Mouse (Mus musculus) brown adipose tissue, adult 24 weeks (tissue): ENCODE measurements around the gene Xylb. TPM values are rescaled to one million over a fixed set of nuclear protein-coding genes. Genes with fewer than 3 reads are reported as not detected.
A peak's percentile ranks its signal among the peaks of the same experiment; 100 is the strongest.

Experiments used
- H3K27ac ChIP-seq: fragments of 200-500 bp; replicated peaks from 2 replicates; pipeline ENCODE4 v1.5.1; 2012; ENCODE audit warnings: low read depth, mild to moderate bottlenecking, low read length
- H3K4me1 ChIP-seq: fragments of 200-500 bp; 2 replicates; pipeline ENCODE4 v1.6.1; 2012; ENCODE audit warnings: low read length, mixed read lengths; ENCODE audit not compliant: control insufficient read depth, insufficient read depth, insufficient read length
- H3K4me3 ChIP-seq: fragments of 200-500 bp; 2 replicates; pipeline ENCODE4 v1.5.1; 2012; ENCODE audit warnings: low read depth, mild to moderate bottlenecking, low read length, moderate library complexity; ENCODE audit not compliant: insufficient read depth
- polyA plus RNA-seq: library from polyadenylated mRNA; stranded (reverse); fragments of >200 nt; gene quantifications from 2 replicates; pipeline ENCODE4 v1.2.4, GENCODE M21; 2012; ENCODE audit not compliant: missing spikeins, insufficient read depth, insufficient read length

Gene Xylb
- polyA plus RNA-seq, 1 experiment = 1.7 TPM

DNA sequence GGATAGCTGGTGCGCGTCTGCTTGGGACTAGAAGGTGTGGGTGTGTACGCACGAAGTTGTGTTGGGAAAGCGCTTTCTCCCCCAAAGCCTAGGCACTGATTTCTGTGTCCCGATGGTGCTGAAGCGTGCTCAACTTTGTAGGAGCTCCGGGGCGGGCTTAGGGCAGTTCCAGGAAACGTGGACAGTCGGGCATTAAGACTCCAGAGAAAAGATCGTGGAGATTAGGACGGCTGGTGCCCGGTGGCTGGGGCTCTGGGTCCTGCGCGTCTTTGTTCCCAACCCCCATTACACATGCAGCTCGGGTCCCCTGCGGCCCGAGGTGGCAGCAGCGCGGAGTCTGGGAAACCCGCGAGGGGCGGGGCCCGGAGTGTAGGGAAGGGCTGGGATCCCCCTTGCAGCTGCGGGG, 46.1 kb downstream of the Xylb start:
- no peak overlapping the region for H3K27ac ChIP-seq
- H3K4me3 ChIP-seq = peak overlapping the region; percentile 98
- H3K4me1 ChIP-seq = peaks cover 2% of the 10 kb centered on the region; the same call in 1 of the 2 replicates

DNA sequence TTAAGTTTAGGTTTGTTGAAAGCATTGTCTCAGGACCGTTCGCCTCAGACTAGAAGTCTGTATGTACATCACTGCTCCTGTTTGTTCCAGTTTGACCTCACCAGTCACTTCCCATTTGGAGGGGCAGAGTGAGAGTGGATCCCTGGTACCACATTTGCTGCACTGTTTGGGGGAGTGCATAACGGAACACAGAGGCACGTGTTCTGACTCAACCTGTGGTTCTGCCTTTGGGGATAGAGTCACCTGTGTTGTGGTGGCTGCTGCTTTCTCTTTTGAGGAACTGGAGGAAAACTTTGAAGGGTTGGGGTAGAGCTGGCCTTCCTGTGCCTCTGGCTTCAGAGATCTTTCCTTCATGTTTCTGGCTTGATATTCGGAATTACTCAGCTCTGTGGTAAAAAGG, 46.9 kb downstream of the Xylb start:
- H3K27ac ChIP-seq = no peak overlapping the region
- no peak overlapping the region for H3K4me3 ChIP-seq
- H3K4me1 ChIP-seq = peaks cover 9% of the 10 kb centered on the region

- Histone ChIP-seq H3K4me1 (peaks cover 14% of the 10 kb centered on the region), H3K27ac (no peak overlapping the region), H3K4me3 (no peak overlapping the region; the same call in 1 of the 2 replicates)
Observed at GRCm38 (mm10) chr9:119407884-119408283, 50.7 kb downstream of the Xylb start.

DNA sequence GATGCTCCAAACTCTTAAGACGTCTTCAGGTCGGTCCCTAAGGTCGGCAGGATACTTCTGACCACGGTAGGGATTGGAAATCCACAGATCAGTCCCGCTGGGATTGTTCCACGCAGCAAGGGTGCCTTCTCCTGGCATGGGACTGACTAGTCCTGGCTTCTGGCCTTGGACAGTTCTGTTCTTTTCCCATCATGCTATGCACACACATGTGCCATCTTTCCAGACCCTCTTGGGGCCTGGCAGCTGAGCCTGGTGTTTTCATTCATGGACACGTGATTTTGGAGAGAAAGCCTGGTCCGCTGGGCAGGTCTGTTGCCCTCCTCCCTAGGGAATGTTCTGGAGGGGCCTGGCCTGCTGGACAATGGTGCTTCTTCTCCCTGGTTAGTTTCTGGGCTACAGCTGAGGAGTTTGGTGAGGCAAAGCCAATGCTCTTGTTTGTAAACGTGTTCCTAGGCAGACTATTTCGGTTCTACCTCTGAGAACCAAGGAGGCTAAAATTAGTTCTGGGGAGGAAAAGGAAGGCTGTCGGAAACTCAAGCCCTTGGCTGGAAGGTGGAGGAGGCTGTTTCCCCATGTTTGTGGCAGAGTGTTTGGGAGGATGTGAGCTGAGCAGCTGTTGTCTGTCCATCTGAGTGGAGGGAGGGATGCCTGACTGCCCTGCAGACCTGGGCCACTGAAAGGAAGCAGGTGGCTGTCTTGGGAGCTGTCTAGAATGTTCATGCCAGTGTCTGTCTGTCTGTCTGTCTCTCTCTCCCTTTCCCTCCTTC, 51.9 kb downstream of the Xylb start:
- peaks cover 14% of the 10 kb centered on the region for H3K4me1 ChIP-seq
- H3K27ac ChIP-seq = no peak overlapping the region
- no peak overlapping the region for H3K4me3 ChIP-seq

- no peak overlapping the region for H3K27ac ChIP-seq
- peaks cover 14% of the 10 kb centered on the region for H3K4me1 ChIP-seq
- no peak overlapping the region for H3K4me3 ChIP-seq
Observed at GRCm38 (mm10) chr9:119409864-119410263, 52.7 kb downstream of the Xylb start.

- Histone ChIP-seq H3K4me1 (peaks cover 8% of the 10 kb centered on the region), H3K4me3 (no peak overlapping the region), H3K27ac (no peak overlapping the region)
Observed at GRCm38 (mm10) chr9:119418025-119418424, 60.8 kb downstream of the Xylb start.

DNA sequence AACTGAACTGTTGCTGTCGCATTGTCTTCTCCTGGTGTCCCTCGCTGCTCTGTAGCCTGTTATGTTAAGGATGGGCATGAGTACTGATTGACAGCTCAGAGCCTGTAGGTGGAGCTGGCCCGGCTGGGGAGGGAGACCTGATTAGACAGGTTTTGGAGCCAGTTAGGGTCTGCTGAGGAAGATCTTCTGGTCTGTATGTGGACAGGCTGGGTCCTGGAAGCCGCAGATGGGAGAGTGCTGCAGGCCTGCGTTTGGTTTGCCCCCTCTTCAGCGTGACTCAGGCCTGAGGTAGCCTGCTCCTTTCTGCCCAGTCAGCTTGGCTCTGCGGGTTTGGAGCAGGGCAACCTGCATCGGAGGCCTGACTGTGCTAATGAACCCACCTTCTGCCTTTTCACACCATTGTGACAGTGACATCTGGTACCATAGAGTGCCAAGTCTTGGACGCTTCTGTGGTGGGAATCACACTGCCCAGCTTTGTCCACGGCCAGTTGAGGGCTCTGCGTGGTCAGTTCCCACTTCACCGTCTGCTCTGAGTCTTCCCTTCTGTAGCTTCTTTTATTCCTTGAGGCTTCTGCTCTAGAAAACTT, 62.8 kb downstream of the Xylb start:
- Histone ChIP-seq H3K4me1 (peaks cover 16% of the 10 kb centered on the region), H3K27ac (no peak overlapping the region), H3K4me3 (no peak overlapping the region)

DNA sequence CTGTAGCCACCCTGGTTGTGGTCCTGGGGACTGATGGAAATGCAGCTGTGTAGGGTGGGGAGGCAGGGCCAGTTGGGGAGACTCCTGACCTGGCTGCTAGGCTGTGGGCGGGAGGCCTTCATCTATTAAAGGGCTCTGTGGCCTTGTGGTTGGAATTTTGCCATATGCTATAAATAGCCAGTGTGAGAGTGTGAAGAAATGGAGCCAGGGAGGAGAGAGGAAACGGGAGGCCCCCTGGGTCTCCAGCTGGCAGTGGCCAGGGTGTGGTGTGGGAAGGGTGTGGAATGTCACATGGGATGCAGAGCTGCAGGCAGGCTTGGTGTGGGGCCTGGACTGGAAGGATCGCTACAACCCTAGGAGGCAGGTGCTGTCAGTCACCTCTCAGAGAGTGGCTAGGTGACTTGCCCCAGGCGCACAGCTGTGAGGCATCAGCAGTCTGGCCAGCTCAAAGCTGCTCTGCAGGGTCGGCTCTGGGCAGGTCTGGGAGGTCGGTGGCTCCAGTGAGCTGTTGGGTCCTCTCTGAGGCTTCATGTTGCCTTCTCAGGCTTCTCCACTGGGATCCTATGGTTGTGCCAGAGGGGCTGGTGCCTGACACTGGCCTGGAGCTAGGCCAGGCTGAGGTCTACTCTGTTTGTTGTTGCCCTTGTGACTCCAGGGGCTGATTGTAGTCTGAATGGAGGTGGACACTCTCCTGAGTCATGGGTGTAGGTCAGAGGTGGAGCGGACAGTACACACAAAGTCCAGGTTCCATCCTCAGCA, 68.2 kb downstream of the Xylb start:
- Histone ChIP-seq H3K4me1 (peaks cover 25% of the 10 kb centered on the region), H3K27ac (no peak overlapping the region), H3K4me3 (no peak overlapping the region)

DNA sequence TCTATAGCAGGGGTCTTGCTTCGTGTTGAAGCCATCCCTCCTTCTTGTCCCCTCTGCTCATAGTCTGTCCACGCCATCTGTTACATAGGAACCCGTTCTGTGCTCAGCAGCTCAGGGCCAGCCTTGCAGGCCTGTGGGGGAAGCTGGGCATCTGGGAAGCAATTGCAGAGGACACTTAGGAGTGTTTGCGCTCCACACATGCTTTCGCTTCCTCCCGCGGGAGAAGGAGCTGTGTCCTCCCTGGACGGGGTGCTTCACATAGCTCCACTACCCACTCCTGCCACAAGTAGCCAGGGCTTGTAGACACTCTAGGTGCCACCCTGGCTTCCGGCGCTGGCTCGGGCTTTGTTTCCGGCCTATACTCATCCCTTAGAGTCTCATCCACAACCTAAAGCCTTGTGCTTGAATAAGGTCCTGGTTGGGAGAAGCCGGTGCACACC, 68.8 kb downstream of the Xylb start:
- peaks cover 25% of the 10 kb centered on the region for H3K4me1 ChIP-seq
- no peak overlapping the region for H3K4me3 ChIP-seq
- H3K27ac ChIP-seq = no peak overlapping the region

DNA sequence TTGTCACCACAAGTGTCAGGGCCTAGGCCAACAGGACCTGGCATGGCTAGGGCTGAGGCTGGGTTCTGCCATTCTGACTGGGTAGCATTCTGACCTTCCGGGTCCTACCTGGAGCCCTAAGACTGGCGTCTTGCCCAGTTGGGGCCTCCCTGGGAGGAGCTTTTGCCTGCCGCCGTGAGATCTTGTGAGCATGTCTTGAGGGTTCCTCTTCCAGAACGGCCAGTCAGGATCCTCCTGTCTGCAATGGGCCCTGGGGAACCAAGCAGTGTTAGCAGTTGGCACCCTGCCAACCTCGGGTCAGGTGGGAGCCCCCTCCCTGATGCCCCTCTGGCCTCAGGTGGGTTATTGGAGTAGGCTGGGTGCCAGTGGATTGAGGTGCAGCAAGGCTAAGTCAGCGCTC, 69.3 kb downstream of the Xylb start:
- Histone ChIP-seq H3K4me1 (peaks cover 25% of the 10 kb centered on the region), H3K27ac (no peak overlapping the region), H3K4me3 (no peak overlapping the region)

DNA sequence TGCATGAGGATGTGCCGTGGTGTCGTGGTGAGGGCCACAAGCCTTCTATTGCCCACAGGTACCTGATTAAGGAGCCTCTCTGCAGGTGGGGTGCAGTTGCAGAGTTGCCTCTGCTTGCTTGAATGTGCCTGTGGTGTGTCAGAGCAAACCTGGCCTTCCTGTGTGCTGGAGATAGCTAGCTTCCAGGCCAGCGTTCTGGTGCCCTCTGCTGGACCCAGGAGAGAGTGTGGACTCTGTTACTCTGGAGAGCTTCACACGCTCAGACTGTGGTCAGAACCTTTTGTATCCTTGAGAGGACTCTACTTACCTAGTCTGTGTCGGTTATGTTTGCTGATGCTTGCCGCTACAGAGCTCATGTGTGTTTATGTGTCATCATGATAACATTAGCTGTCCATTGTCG, 73.1 kb downstream of the Xylb start:
- peaks cover 13% of the 10 kb centered on the region for H3K4me1 ChIP-seq
- no peak overlapping the region for H3K4me3 ChIP-seq
- H3K27ac ChIP-seq = no peak overlapping the region

DNA sequence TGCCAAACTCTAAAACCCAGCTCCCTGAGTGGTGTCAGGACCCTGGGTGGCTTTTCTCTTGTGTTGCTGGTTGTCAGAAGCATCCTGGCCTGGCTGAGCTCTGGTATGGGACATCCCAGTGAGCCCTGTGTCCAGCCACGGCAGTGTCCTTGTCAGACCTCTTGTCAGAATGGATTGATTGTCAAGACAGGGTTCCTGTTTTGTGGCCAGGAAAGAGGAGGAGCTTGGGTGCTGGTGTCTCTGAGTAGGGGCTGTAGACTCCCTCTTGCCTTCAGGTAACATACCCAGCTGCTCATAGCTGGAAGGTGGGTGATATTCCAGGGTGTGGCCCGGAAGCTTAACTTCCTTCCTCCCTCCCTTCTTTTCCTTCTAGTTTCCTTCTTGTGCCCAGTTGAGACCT, 78.7 kb downstream of the Xylb start:
- Histone ChIP-seq H3K27ac (no peak overlapping the region), H3K4me3 (no peak overlapping the region), H3K4me1 (no peaks in the 10 kb centered on the region)

- H3K27ac ChIP-seq = no peak overlapping the region
- no peak overlapping the region for H3K4me3 ChIP-seq
- no peaks in the 10 kb centered on the region for H3K4me1 ChIP-seq
Observed at GRCm38 (mm10) chr9:119438065-119438464, 80.9 kb downstream of the Xylb start.

GRCm38 (mm10) chr9:119438498-119439000, 81.4 kb downstream of the Xylb start:
- Histone ChIP-seq H3K4me1 (no peaks in the 10 kb centered on the region), H3K27ac (no peak overlapping the region), H3K4me3 (no peak overlapping the region)
